Mouse (Mus musculus) small intestine, adult 2 months (tissue): Measurements from ENCODE around the gene Pld3.

Source experiments
- CTCF ChIP-seq: fragments of 200-500 bp; IDR thresholded peaks from 2 replicates; pipeline ENCODE4 v1.5.1; 2012; ENCODE audit warnings: low read depth, mild to moderate bottlenecking, control low read depth, inconsistent platforms, low read length, moderate library complexity, mixed read lengths; ENCODE audit not compliant: insufficient replicate concordance, insufficient read length; ENCODE audit errors: extremely low read depth
- POLR2A ChIP-seq: fragments of 200-500 bp; IDR thresholded peaks from 2 replicates; pipeline ENCODE4 v1.6.1; 2012; ENCODE audit warnings: low read depth, mild to moderate bottlenecking, control low read depth, inconsistent platforms, low read length, moderate library complexity

DNA sequence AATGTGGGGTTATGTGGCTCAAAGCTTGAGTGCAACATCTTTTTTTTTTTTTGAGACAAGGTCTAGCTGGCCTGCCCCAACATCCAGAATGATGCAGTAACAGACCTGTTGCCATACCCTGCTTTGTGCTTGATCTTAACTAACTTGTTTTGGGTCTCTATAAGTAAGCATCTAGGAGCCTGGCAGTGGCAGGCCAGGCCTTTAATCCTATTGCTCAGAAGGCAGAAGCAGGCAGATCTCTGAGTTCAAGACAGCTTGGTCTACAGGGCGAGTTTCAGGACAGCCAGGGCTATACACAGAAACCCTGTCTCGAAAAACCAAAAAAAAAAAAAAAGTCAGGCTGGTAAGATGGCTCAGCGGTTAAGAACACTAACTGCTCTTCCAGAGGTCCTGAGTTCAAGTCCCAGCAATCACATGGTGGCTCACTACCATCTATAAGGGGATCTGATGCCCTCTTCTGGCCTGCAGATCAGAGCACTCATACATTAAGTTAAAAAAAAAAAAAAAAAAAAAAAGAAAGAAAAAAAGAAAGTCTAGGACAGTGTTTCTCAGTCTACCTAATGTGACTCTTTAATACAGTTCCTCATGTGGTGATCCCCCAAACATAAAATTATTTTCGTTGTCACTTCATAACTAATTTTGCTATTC is 37.7 kb upstream of the Pld3 start:
- TF ChIP-seq CTCF = no peak
- no peak for TF ChIP-seq POLR2A
